Mouse (Mus musculus): ENCODE measurements around the gene Pla2g10. TPM values are rescaled to one million over a fixed set of nuclear protein-coding genes. Genes with fewer than 3 reads are reported as not detected.
A peak's percentile ranks its signal among the peaks of the same experiment; 100 is the strongest.
"Not testable (repeated sequence)": the region's sequence is repeated elsewhere in the genome, so short reads cannot be mapped to it uniquely, and the experiment has no call there.

Gene Pla2g10
- polyA plus RNA-seq, 2 experiments, result 0.19 TPM; not detected in 1

DNA sequence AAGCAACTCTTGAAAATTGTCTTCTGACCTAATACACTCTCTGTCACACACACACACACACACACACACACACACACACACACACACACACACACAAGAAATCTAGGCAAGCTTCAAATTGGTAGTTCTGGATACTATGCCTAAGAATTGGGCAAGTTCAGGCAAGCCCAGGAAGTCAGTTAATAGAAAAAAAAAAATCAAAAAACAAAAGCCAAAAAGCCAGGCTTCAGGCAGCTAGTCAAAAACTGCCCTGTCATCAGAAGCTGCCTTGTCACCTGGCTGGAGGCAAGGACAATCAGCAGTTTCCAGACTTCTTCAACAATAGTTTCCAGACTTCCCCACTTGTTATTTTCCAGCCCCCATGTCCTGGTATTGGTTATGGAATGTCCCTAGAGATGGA lies 35.6 kb upstream of the Pla2g10 start:
- ATAC-seq (ENCODE audit: low FRiP score, low read depth) (no peak), DNase-seq (ENCODE audit: low spot score) (no peak)
- no peak for TF ChIP-seq POLR2A (IDR thresholded peaks at IDR 0.05; ENCODE audit: borderline replicate concordance, extremely low read depth, insufficient read depth, insufficient read length)

DNA sequence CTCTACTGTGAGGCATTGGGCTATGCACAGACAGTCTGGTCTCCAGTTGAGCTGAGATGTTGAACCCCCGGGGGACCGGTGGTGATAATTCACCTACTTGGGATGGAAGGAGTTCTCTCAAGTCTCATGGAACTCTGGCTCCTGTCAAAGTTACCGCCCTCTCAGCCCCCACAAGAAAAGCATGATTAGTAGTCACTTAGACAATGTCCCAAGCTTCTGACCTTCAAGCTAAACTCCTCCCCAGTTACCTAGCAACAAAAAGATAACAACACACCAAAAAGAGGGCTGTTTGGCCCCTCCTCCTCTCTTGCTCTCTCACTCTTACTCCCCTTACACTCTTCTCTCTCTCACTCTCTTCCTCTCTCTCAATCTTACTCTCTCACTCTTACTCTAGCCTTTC lies 33.7 kb upstream of the Pla2g10 start:
- TF ChIP-seq POLR2A (IDR thresholded peaks at IDR 0.05; ENCODE audit: borderline replicate concordance, extremely low read depth, insufficient read depth, insufficient read length), result no peak
- no peak for ATAC-seq (ENCODE audit: low FRiP score, low read depth)
- WGBS, result 81% methylated on average over 3 of the region's 3 CpGs
- H3K9ac ChIP-seq (ENCODE audit: low read depth, low read length, severe bottlenecking), result no peak overlapping the region
- no peak overlapping the region for H3K4me3 ChIP-seq (replicated peaks; ENCODE audit: low read length)
- no peak for DNase-seq (ENCODE audit: low spot score)
- no peaks in the 10 kb centered on the region for H3K36me3 ChIP-seq (ENCODE audit: control insufficient read depth, insufficient read depth, low read length)
- no peak overlapping the region for H3K4me2 ChIP-seq (replicated peaks; ENCODE audit: low read depth, low read length, severe bottlenecking)
- no peaks in the 10 kb centered on the region for H3K9me3 ChIP-seq (ENCODE audit: control insufficient read depth, low read length)
- H3K27ac ChIP-seq (replicated peaks; ENCODE audit: low read depth, low read length), result no peak overlapping the region
- H3K4me1 ChIP-seq (ENCODE audit: control insufficient read depth, insufficient read depth, low read length), result no peaks in the 10 kb centered on the region
- no peaks in the 10 kb centered on the region for H3K27me3 ChIP-seq (ENCODE audit: control insufficient read depth, insufficient read depth, low read length)

More for the DNA sequence above, 35.6 kb upstream of the Pla2g10 start:
- Histone ChIP-seq H3K27ac (replicated peaks; ENCODE audit: low read depth, low read length) (no peak overlapping the region), H3K9me3 (ENCODE audit: control insufficient read depth, low read length) (no peaks in the 10 kb centered on the region), H3K36me3 (ENCODE audit: control insufficient read depth, insufficient read depth, low read length) (no peaks in the 10 kb centered on the region), H3K4me1 (ENCODE audit: control insufficient read depth, insufficient read depth, low read length) (no peaks in the 10 kb centered on the region), H3K4me3 (replicated peaks; ENCODE audit: low read length) (no peak overlapping the region), H3K4me2 (replicated peaks; ENCODE audit: low read depth, low read length, severe bottlenecking) (no peak overlapping the region), H3K27me3 (ENCODE audit: control insufficient read depth, insufficient read depth, low read length) (no peaks in the 10 kb centered on the region), H3K9ac (ENCODE audit: low read depth, low read length, severe bottlenecking) (no peak overlapping the region)

DNA sequence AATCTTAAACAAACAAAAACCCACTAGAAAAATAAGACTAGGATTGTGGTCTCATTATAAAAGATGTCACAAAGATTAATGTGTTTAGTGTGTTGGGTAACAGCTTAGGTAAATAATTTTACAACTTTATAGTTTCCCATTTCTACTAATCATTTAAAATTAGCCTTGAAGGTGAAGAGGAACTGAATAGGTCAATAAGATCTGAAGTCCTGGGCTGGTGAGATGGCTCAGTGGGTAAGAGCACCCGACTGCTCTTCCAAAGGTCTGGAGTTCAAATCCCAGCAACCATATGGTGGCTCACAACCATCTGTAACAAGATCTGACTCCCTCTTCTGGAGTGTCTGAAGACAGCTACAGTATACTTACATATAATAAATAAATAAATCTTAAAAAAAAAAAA lies 32.0 kb upstream of the Pla2g10 start:
- not testable (repeated sequence) for H3K36me3 ChIP-seq (ENCODE audit: control insufficient read depth, insufficient read depth, low read length); H3K4me2 ChIP-seq (replicated peaks; ENCODE audit: low read depth, low read length, severe bottlenecking); H3K4me1 ChIP-seq (ENCODE audit: control insufficient read depth, insufficient read depth, low read length); H3K9ac ChIP-seq (ENCODE audit: low read depth, low read length, severe bottlenecking); H3K4me3 ChIP-seq (replicated peaks; ENCODE audit: low read length); ATAC-seq (ENCODE audit: low FRiP score, low read depth); DNase-seq (ENCODE audit: low spot score); H3K9me3 ChIP-seq (ENCODE audit: control insufficient read depth, low read length); H3K27me3 ChIP-seq (ENCODE audit: control insufficient read depth, insufficient read depth, low read length); H3K27ac ChIP-seq (replicated peaks; ENCODE audit: low read depth, low read length)
- 100% methylated on average over 1 of the region's 1 CpGs for WGBS

DNA sequence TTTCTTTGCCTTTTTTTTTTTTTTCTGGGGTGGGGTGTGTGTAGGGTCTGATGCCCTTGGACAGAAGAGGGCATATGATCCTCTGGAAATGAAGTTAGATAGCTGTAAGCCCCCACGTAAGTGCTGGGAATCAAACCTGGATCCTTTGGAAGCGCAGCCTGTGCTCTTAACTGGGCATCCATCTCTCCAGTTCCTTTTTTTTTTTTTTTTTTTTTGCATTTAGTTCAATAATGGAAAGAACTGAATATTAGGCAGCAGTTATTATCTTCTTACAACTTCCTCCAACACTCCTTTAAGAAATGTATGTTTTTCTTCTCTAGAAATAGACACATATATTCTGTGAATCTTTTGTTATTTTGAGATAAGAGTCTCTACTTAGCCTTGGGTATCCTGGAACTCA lies 27.0 kb upstream of the Pla2g10 start:
- H3K4me1 ChIP-seq (ENCODE audit: control insufficient read depth, insufficient read depth, low read length), result no peaks in the 10 kb centered on the region
- H3K27ac ChIP-seq (replicated peaks; ENCODE audit: low read depth, low read length), result no peak overlapping the region
- no peaks in the 10 kb centered on the region for H3K27me3 ChIP-seq (ENCODE audit: control insufficient read depth, insufficient read depth, low read length)
- H3K36me3 ChIP-seq (ENCODE audit: control insufficient read depth, insufficient read depth, low read length), result no peaks in the 10 kb centered on the region
- ATAC-seq (ENCODE audit: low FRiP score, low read depth) (no peak), DNase-seq (ENCODE audit: low spot score) (no peak)
- WGBS, result 87% methylated on average over 2 of the region's 2 CpGs
- TF ChIP-seq POLR2A (IDR thresholded peaks at IDR 0.05; ENCODE audit: borderline replicate concordance, extremely low read depth, insufficient read depth, insufficient read length), result no peak
- no peak overlapping the region for H3K9ac ChIP-seq (ENCODE audit: low read depth, low read length, severe bottlenecking)
- H3K4me3 ChIP-seq (replicated peaks; ENCODE audit: low read length), result no peak overlapping the region
- no peak overlapping the region for H3K4me2 ChIP-seq (replicated peaks; ENCODE audit: low read depth, low read length, severe bottlenecking)
- H3K9me3 ChIP-seq (ENCODE audit: control insufficient read depth, low read length), result no peaks in the 10 kb centered on the region

DNA sequence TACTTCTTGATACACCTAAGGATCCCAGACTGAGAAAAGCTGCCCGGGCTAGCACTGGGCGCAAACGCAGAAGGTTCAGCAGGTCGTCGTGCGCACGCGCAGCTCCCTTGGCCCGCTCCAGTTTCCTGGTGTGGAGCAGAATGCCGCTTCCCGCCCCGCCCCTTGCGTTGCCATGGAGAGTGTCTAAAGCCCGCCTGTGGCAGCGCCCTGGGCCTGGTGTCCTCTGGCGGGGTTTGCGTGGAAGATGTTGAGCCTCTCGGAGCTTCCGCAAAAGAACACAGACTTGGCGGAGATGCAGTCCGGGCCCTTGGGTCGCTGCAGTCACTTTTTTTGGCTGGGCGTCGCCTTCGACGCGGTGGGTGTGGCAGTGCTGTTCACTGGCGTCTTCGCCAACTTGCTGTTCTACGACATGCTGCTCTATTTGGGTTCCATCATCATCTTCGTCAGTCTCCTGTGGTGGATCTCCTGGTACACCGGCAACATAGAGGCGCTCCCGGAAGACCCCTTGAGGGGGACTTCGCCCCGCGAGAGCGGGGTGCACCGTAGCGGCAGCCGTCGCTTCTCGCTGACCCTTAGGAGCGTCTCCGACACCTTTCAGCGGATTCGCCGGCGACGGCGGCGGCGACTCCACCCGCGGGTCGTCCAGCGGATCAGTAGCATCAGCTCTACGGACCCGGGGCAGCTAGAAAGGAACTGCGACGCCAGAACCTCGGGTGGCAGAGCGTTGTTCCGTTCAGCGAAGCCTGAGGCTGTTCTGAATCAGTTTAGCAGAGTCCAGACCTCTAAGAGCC lies 23.8 kb upstream of the Pla2g10 start:
- Histone ChIP-seq H3K4me3 (replicated peaks; ENCODE audit: low read length) (peak overlapping the region; percentile 58), H3K9ac (ENCODE audit: low read depth, low read length, severe bottlenecking) (peak overlapping the region; percentile 59), H3K36me3 (ENCODE audit: control insufficient read depth, insufficient read depth, low read length) (no peaks in the 10 kb centered on the region), H3K9me3 (ENCODE audit: control insufficient read depth, low read length) (no peaks in the 10 kb centered on the region), H3K27me3 (ENCODE audit: control insufficient read depth, insufficient read depth, low read length) (no peaks in the 10 kb centered on the region), H3K4me2 (replicated peaks; ENCODE audit: low read depth, low read length, severe bottlenecking) (peak overlapping the region; percentile 92), H3K27ac (replicated peaks; ENCODE audit: low read depth, low read length) (no peak overlapping the region), H3K4me1 (ENCODE audit: control insufficient read depth, insufficient read depth, low read length) (no peaks in the 10 kb centered on the region)
- DNase-seq (ENCODE audit: low spot score) (peak; percentile 96), ATAC-seq (ENCODE audit: low FRiP score, low read depth) (peak; percentile 96)
- under 1% methylated on average over 65 of the region's 65 CpGs for WGBS
- TF ChIP-seq POLR2A (IDR thresholded peaks at IDR 0.05; ENCODE audit: borderline replicate concordance, extremely low read depth, insufficient read depth, insufficient read length), result no peak

Measured in limb, embryonic 14.5 days (tissue).